Mouse (Mus musculus): ENCODE data around the gene Clasp2.

The Clasp2 gene

DNA sequence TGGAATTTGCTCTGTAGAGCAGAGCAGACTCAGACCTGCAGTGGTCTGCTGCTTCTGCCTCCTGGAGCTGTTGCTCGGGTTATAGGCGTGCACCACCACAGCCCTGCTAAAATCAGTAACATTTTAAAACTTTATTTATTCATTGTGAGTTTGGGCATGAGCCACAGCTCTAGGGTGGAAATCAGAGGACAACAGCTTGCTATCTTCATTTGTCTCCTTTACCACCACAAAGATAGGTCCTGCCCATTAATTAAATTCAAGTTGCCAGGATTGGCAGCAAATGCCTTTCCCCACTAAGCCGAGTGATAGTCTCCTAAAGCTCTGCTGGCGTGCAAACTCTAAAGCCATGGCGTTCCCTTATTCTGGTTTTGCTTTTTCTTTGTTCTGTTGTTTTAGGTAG is 194.4 kb downstream of the Clasp2 start:
- DNase-seq, result no peak

GRCm38 (mm10) chr9:113939063-113939850 is 198.0 kb downstream of the Clasp2 start:
- peak; percentile 54 for DNase-seq

- DNase-seq, result no peak
Measured at GRCm38 (mm10) chr9:113941103-113941805, 200.0 kb downstream of the Clasp2 start.

DNA sequence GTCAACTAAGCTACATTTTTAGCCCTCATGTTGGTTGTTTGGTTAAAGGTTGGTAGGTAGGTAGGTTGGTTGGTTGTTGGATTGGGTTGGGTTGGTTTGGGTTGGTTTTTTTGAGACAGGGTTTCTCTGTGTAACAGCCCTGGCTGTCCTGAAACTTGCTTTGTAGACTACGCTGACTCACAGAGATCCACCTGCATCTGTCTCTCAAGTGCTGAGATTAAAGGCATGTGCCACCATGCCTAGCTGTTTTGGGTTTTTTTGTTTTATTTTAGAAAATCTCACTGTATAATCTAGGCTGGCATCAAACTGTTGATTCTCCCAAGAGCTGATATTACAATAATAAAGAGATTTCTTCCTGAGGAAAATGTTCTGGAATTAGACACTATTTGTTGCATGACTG is 202.1 kb downstream of the Clasp2 start:
- DNase-seq, result no peak

DNA sequence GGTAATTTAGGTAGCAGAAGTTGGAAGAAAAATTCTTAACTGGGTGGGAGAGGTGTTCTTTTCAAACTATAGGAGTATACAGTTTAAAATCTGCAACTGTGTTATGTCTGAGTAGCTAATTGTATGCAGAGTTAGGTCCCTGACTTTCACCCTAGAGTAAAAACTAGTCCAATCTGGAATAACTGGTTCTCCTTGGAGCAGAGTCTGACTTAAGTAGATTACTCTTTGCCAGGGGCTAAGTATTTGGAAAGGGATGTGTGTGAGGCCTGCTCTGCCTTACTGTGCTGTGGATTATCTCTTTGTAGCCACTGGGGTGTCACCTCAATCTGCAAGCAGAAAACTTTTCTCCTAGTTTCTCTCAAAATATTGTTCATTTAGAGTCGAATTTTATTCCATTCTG is 205.9 kb downstream of the Clasp2 start:
- no peak for DNase-seq

DNA sequence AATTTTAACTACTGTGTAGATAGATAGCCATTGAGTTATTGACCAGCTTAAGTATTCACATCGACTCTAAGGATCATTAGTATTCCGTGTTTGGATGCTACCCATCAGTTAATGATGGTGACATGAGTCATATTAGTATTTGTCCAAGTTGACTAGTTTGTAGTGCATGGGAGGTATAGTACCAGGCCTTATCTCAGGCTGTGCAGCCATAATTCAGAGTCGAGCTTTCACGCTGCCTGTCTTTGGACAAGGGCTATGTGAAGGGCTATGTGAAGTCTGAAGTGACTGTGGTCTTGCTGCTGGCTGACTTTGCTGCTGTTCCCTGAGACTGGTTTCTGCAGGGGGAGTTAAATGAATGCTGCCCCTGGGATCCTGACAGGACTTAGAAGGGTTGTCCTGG is 216.5 kb downstream of the Clasp2 start:
- no peak for DNase-seq

GRCm38 (mm10) chr9:113963718-113964117 is 222.4 kb downstream of the Clasp2 start:
- no peak for DNase-seq

DNA sequence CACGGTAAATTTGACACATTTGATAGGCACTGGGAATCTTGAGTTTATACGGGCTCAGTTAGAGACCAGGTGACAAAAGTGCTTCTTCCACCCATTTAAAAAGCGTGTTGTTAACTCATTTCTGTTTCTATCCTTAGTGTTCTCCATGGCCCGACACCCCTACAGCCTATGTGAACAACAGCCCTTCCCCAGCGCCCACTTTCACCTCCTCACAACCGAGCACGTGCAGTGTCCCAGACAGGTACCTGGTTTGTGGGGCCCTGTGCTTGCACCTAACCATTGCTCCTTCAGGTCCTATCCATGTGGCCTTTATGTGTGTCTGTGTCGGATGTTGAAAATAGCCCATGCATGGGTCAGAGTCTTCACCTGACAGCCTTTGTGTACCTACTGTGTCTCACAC is 223.1 kb downstream of the Clasp2 start:
- DNase-seq, result no peak

DNA sequence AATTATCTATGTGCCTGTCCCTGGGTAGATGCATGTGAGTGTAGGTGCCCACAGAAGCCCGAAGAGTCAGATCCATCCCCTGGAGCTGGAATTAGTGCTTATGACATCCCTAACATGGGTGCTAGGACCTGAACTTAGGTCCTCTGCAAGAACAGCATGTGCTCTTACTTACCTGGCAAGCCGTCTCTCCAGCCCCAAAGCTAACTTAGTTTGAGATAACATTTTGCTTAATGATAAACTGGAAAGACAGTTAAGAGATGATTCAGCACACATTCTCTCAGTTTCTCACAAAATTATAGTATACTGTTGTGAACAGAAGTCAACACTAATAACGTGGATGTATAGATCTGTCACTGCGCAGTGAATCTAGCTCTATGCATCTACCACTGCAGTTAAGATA is 225.6 kb downstream of the Clasp2 start:
- DNase-seq, result no peak

DNA sequence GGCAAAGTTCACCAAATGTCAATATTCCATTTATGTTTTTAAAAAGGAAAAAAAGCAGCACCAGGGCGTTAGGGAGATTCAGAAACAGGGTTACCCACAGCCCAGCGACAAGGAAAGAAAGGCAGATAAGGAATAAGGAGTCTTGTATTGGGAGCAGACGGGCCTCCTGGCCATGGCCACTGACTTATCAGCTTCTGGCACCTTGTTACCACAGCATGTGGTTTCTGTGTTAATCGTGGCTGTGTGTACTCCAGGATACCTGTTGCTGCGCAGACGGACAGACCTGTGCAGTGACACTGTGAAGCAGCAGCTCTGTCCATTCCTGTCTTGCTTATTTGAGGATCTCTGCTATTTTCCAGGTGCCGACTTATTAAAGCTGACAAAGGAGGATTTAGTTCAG is 227.7 kb downstream of the Clasp2 start:
- no peak for DNase-seq
